Mouse (Mus musculus) spleen, adult 2 months (tissue): ENCODE data around the gene Abi1.

Experiments used
- CTCF ChIP-seq: fragments of 200-500 bp; IDR thresholded peaks from 2 replicates; pipeline ENCODE4 v1.5.1; 2011; ENCODE audit warnings: mild to moderate bottlenecking, inconsistent platforms; ENCODE audit not compliant: insufficient read depth, insufficient read length, insufficient replicate concordance; ENCODE audit errors: extremely low read depth
- POLR2A ChIP-seq: fragments of 200-500 bp; IDR thresholded peaks from 2 replicates; pipeline ENCODE4 v1.6.1; 2011; ENCODE audit warnings: low read depth, low read length, inconsistent platforms

GRCm38 (mm10) chr2:23067552-23068369 is 27.7 kb upstream of the Abi1 start, which contains the start of gene Acbd5:
- TF ChIP-seq POLR2A (peak; percentile 83), CTCF (no peak)
